Mouse (Mus musculus) cortical plate, adult 2 months (tissue): ENCODE data around the gene Abca7.
"Not testable (repeated sequence)": the region's sequence is repeated elsewhere in the genome, so short reads cannot be mapped to it uniquely, and the experiment has no call there.

Experiments used
- CTCF ChIP-seq: fragments of 200-500 bp; IDR thresholded peaks from 2 replicates; pipeline ENCODE4 v1.5.1; 2011; ENCODE audit warnings: mild to moderate bottlenecking, control low read depth, low read length; ENCODE audit not compliant: insufficient read depth; ENCODE audit errors: extremely low read depth
- POLR2A ChIP-seq: fragments of 200-500 bp; IDR thresholded peaks from 2 replicates; pipeline ENCODE4 v1.6.1; 2011; ENCODE audit warnings: mild to moderate bottlenecking, low read length, control low read depth; ENCODE audit not compliant: insufficient read depth; ENCODE audit errors: extremely low read depth

DNA sequence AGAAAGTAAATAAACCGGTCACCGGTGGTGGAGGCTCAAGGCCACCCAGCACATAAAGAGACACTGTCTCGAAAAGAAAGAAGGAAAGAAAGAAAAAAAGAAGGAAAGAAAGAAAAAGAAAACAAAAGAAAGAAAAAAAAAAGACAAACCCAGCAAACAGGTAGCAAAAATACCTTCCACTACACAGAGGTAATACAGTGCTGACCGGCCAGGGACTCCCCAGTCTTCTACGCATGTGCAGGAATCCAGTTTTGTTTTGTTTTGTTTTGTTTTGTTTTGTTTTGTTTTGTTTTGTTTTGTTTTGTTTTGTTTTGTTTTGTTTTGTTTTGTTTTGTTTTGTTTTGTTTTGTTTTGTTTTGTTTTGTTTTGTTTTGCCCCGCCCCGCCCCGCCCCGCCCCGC, 36.9 kb upstream of the Abca7 start:
- TF ChIP-seq POLR2A, CTCF: not testable (repeated sequence)
